Mouse (Mus musculus): Measurements from ENCODE around the gene Cers2. TPM values are rescaled to one million over a fixed set of nuclear protein-coding genes. Genes with fewer than 3 reads are reported as not detected.
A peak's percentile ranks its signal among the peaks of the same experiment; 100 is the strongest.
"Not testable (repeated sequence)": the region's sequence is repeated elsewhere in the genome, so short reads cannot be mapped to it uniquely, and the experiment has no call there.

Gene Cers2
- polyA plus RNA-seq, 1 experiment from 2014 or later = 165 TPM

DNA sequence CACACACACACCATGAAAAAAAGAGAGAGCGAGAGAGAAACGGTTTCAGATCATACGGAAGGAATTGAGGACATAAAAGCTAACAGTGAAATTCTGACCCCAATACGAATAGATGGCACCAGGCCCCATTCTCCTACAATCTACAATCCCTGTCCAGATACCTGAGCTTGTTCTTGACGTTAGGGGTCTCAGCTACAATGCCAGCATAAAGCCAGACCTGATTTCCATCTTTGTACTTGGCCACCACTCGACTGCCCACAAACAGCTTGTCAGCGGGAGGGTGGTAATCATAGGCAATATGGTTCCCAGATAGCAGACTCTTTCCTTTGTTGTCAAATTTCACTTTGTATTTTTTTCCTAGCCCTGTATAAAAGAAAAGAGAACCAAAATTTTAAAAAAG is 31.9 kb downstream of the Cers2 start:
- H3K9ac ChIP-seq (ENCODE audit: low read depth, low read length) = no peak overlapping the region
- no peak for ATAC-seq
- peaks cover 24% of the 10 kb centered on the region for H3K36me3 ChIP-seq (ENCODE audit: control insufficient read depth, insufficient read depth, low read length)
- H3K27ac ChIP-seq (ENCODE audit: low read length) = no peak overlapping the region
- H3K4me1 ChIP-seq (ENCODE audit: control insufficient read depth, insufficient read depth, low read length) = no peaks in the 10 kb centered on the region
- peaks cover 5% of the 10 kb centered on the region; the same call in 1 of the 2 replicates for H3K9me3 ChIP-seq (ENCODE audit: control insufficient read depth, low read length)
- no peak overlapping the region for H3K4me3 ChIP-seq (ENCODE audit: low read length)
- H3K27me3 ChIP-seq (replicated peaks; ENCODE audit: control insufficient read depth, insufficient read depth, low read length) = no peaks in the 10 kb centered on the region
- 91% methylated on average over 7 of the region's 7 CpGs for WGBS
- no peak overlapping the region for H3K4me2 ChIP-seq (ENCODE audit: low read depth, low read length)

DNA sequence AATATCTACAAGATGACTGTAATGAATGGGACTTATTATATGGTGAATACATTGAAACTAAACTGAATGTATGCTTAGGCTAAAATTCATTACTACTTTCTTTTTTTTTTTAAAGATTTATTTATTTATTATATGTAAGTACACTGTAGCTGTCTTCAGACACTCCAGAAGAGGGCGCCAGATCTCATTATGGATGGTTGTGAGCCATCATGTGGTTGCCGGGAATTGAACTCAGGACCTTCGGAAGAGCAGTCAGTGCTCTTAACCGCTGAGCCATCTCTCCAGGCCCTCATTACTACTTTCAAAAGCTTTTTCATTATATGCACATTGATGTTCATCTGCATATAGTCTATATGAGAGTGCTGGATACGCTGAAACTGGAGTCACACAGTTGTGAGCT is 33.8 kb downstream of the Cers2 start:
- not testable (repeated sequence) for ATAC-seq; H3K27me3 ChIP-seq (replicated peaks; ENCODE audit: control insufficient read depth, insufficient read depth, low read length); H3K4me1 ChIP-seq (ENCODE audit: control insufficient read depth, insufficient read depth, low read length); H3K4me3 ChIP-seq (ENCODE audit: low read length); H3K4me2 ChIP-seq (ENCODE audit: low read depth, low read length); H3K9ac ChIP-seq (ENCODE audit: low read depth, low read length); H3K27ac ChIP-seq (ENCODE audit: low read length); H3K9me3 ChIP-seq (ENCODE audit: control insufficient read depth, low read length)
- H3K36me3 ChIP-seq (ENCODE audit: control insufficient read depth, insufficient read depth, low read length) = peaks cover 23% of the 10 kb centered on the region
- 91% methylated on average over 5 of the region's 5 CpGs for WGBS

- no peaks in the 10 kb centered on the region for H3K4me1 ChIP-seq (ENCODE audit: control insufficient read depth, insufficient read depth, low read length)
- no peak overlapping the region for H3K4me3 ChIP-seq (ENCODE audit: low read length)
- H3K27ac ChIP-seq (ENCODE audit: low read length) = no peak overlapping the region
- peaks cover 26% of the 10 kb centered on the region for H3K36me3 ChIP-seq (ENCODE audit: control insufficient read depth, insufficient read depth, low read length)
- H3K27me3 ChIP-seq (replicated peaks; ENCODE audit: control insufficient read depth, insufficient read depth, low read length) = no peaks in the 10 kb centered on the region
- ATAC-seq = no peak
- H3K4me2 ChIP-seq (ENCODE audit: low read depth, low read length) = no peak overlapping the region
- H3K9me3 ChIP-seq (ENCODE audit: control insufficient read depth, low read length) = peaks cover 5% of the 10 kb centered on the region; the same call in 1 of the 2 replicates
- H3K9ac ChIP-seq (ENCODE audit: low read depth, low read length) = no peak overlapping the region
Observed at GRCm38 (mm10) chr3:95349491-95349890, 34.9 kb downstream of the Cers2 start.

GRCm38 (mm10) chr3:95355911-95356544 is 41.4 kb downstream of the Cers2 start:
- Histone ChIP-seq H3K4me3 (ENCODE audit: low read length) (peak overlapping the region; percentile 54; the same call in 1 of the 2 replicates), H3K9ac (ENCODE audit: low read depth, low read length) (peak overlapping the region; percentile 69; the same call in 1 of the 2 replicates)
- H3K36me3 ChIP-seq (ENCODE audit: control insufficient read depth, insufficient read depth, low read length); H3K27me3 ChIP-seq (replicated peaks; ENCODE audit: control insufficient read depth, insufficient read depth, low read length); H3K9me3 ChIP-seq (ENCODE audit: control insufficient read depth, low read length); H3K27ac ChIP-seq (ENCODE audit: low read length); H3K4me2 ChIP-seq (ENCODE audit: low read depth, low read length); H3K4me1 ChIP-seq (ENCODE audit: control insufficient read depth, insufficient read depth, low read length): not testable (repeated sequence)
- ATAC-seq = peak; percentile 12; the same call in 1 of the 2 replicates
- WGBS = 20% methylated on average over 8 of the region's 19 CpGs

- peak; percentile 93 for ATAC-seq
- H3K27ac ChIP-seq (ENCODE audit: low read length); H3K36me3 ChIP-seq (ENCODE audit: control insufficient read depth, insufficient read depth, low read length); H3K4me1 ChIP-seq (ENCODE audit: control insufficient read depth, insufficient read depth, low read length); H3K9me3 ChIP-seq (ENCODE audit: control insufficient read depth, low read length); H3K27me3 ChIP-seq (replicated peaks; ENCODE audit: control insufficient read depth, insufficient read depth, low read length): not testable (repeated sequence)
- WGBS = under 1% methylated on average over 29 of the region's 57 CpGs
- Histone ChIP-seq H3K9ac (ENCODE audit: low read depth, low read length) (peak within 1 kb of the TSS; percentile 69), H3K4me2 (ENCODE audit: low read depth, low read length) (peak within 1 kb of the TSS; percentile 46), H3K4me3 (ENCODE audit: low read length) (peak within 1 kb of the TSS; percentile 54)
Observed at GRCm38 (mm10) chr3:95356701-95357449, 42.3 kb downstream of the Cers2 start, which contains the start of gene Setdb1. Gene Setdb1 (minus strand): TSS chr3:95357202.

GRCm38 (mm10) chr3:95357746-95358145 is 43.2 kb downstream of the Cers2 start:
- Histone ChIP-seq H3K4me3 (ENCODE audit: low read length) (no peak overlapping the region), H3K36me3 (ENCODE audit: control insufficient read depth, insufficient read depth, low read length) (peaks cover 5% of the 10 kb centered on the region; the same call in 1 of the 2 replicates), H3K27me3 (replicated peaks; ENCODE audit: control insufficient read depth, insufficient read depth, low read length) (no peaks in the 10 kb centered on the region), H3K9ac (ENCODE audit: low read depth, low read length) (no peak overlapping the region), H3K4me2 (ENCODE audit: low read depth, low read length) (no peak overlapping the region), H3K27ac (ENCODE audit: low read length) (no peak overlapping the region), H3K4me1 (ENCODE audit: control insufficient read depth, insufficient read depth, low read length) (no peaks in the 10 kb centered on the region), H3K9me3 (ENCODE audit: control insufficient read depth, low read length) (no peaks in the 10 kb centered on the region)
- ATAC-seq = no peak
- 90% methylated on average over 2 of the region's 2 CpGs for WGBS

- not testable (repeated sequence) for H3K4me3 ChIP-seq (ENCODE audit: low read length); H3K36me3 ChIP-seq (ENCODE audit: control insufficient read depth, insufficient read depth, low read length); H3K27me3 ChIP-seq (replicated peaks; ENCODE audit: control insufficient read depth, insufficient read depth, low read length); H3K27ac ChIP-seq (ENCODE audit: low read length); H3K4me2 ChIP-seq (ENCODE audit: low read depth, low read length); H3K4me1 ChIP-seq (ENCODE audit: control insufficient read depth, insufficient read depth, low read length); ATAC-seq; H3K9ac ChIP-seq (ENCODE audit: low read depth, low read length); H3K9me3 ChIP-seq (ENCODE audit: control insufficient read depth, low read length)
- 79% methylated on average over 3 of the region's 3 CpGs for WGBS
Observed at GRCm38 (mm10) chr3:95360276-95360675, 45.7 kb downstream of the Cers2 start.

DNA sequence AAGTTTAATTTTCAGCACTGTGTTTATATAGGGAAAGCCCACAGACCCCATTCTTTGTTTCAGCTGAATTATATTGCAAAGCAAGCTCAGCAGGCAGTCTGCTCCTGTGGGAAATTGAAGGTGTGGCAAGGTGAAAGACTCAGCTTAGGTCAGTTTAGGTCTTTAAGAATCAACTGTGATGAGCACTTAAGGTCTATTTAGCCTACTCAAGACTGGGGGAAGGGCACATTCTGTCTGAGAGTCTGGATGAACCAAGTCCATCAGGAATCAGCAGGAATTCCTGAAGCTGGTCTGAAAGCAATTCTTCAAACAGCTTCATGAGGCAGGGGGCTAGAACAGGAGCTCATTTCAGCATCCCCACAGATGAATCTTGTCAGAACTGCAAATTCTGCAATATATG is 55.5 kb downstream of the Cers2 start:
- Histone ChIP-seq H3K27ac (ENCODE audit: low read length) (no peak overlapping the region), H3K4me2 (ENCODE audit: low read depth, low read length) (no peak overlapping the region), H3K9ac (ENCODE audit: low read depth, low read length) (no peak overlapping the region), H3K36me3 (ENCODE audit: control insufficient read depth, insufficient read depth, low read length) (no peaks in the 10 kb centered on the region), H3K27me3 (replicated peaks; ENCODE audit: control insufficient read depth, insufficient read depth, low read length) (no peaks in the 10 kb centered on the region), H3K4me1 (ENCODE audit: control insufficient read depth, insufficient read depth, low read length) (no peaks in the 10 kb centered on the region), H3K9me3 (ENCODE audit: control insufficient read depth, low read length) (no peaks in the 10 kb centered on the region), H3K4me3 (ENCODE audit: low read length) (no peak overlapping the region)
- no peak for ATAC-seq
